Mouse (Mus musculus): ENCODE results near the gene Zmym2. TPM values are rescaled to one million over a fixed set of nuclear protein-coding genes. Genes with fewer than 3 reads are reported as not detected.

Zmym2 gene
- polyA plus RNA-seq, 1 experiment from 2014 or later = 7.8 TPM

- no peaks in the 10 kb centered on the region for H3K4me1 ChIP-seq (replicated peaks; ENCODE audit: control insufficient read depth, insufficient read depth, low read length)
- 44% methylated on average over 8 of the region's 8 CpGs for WGBS
- H3K9me3 ChIP-seq (ENCODE audit: control insufficient read depth) = no peaks in the 10 kb centered on the region
- H3K36me3 ChIP-seq (ENCODE audit: control insufficient read depth, insufficient read depth) = no peaks in the 10 kb centered on the region
- no peak overlapping the region for H3K4me2 ChIP-seq (replicated peaks; ENCODE audit: low read depth)
- no peak for TF ChIP-seq CTCF (IDR thresholded peaks at IDR 0.05; ENCODE audit: low read depth)
- H3K9ac ChIP-seq (ENCODE audit: low read depth, low read length) = no peak overlapping the region
- ATAC-seq = no peak
- H3K27me3 ChIP-seq (replicated peaks; ENCODE audit: control insufficient read depth, insufficient read depth, low read length) = no peaks in the 10 kb centered on the region
- H3K27ac ChIP-seq (ENCODE audit: low read depth, low read length) = no peak overlapping the region
- no peak overlapping the region for H3K4me3 ChIP-seq (ENCODE audit: low read depth, low read length)
Measured at GRCm38 (mm10) chr14:56978045-56978655, 91.7 kb downstream of the Zmym2 start.

- no peak for TF ChIP-seq CTCF (IDR thresholded peaks at IDR 0.05; ENCODE audit: low read depth)
- WGBS = 52% methylated on average over 4 of the region's 4 CpGs
- H3K27ac ChIP-seq (ENCODE audit: low read depth, low read length) = no peak overlapping the region
- no peak for ATAC-seq
- H3K4me2 ChIP-seq (replicated peaks; ENCODE audit: low read depth) = no peak overlapping the region
- no peaks in the 10 kb centered on the region for H3K9me3 ChIP-seq (ENCODE audit: control insufficient read depth)
- H3K27me3 ChIP-seq (replicated peaks; ENCODE audit: control insufficient read depth, insufficient read depth, low read length) = no peaks in the 10 kb centered on the region
- H3K4me1 ChIP-seq (replicated peaks; ENCODE audit: control insufficient read depth, insufficient read depth, low read length) = no peaks in the 10 kb centered on the region
- no peak overlapping the region for H3K4me3 ChIP-seq (ENCODE audit: low read depth, low read length)
- no peak overlapping the region for H3K9ac ChIP-seq (ENCODE audit: low read depth, low read length)
- H3K36me3 ChIP-seq (ENCODE audit: control insufficient read depth, insufficient read depth) = no peaks in the 10 kb centered on the region
Measured at GRCm38 (mm10) chr14:56988621-56989020, 102.2 kb downstream of the Zmym2 start.

Other genes starting within 250 kb of the Zmym2 start
- gene Mphosph8, start 218.4 kb upstream of the Zmym2 start, polyA plus RNA-seq (2015; fragmentation: Nextera tagmentation; extraction: Ambion mirVana) = 18.9 and 23.5 TPM in 2 replicates
- gene Pspc1, start 108.3 kb upstream of the Zmym2 start, polyA plus RNA-seq (2015; fragmentation: Nextera tagmentation; extraction: Ambion mirVana) = 11.1 and 11.5 TPM in 2 replicates
- gene Zmym5, start 74.9 kb upstream of the Zmym2 start, polyA plus RNA-seq (2015; fragmentation: Nextera tagmentation; extraction: Ambion mirVana) = 14.7 and 15.3 TPM in 2 replicates
- gene Gja3, start 171.4 kb downstream of the Zmym2 start, polyA plus RNA-seq (2015; fragmentation: Nextera tagmentation; extraction: Ambion mirVana) = 0.09 and 0.13 TPM in 2 replicates
- 50.0 and 53.4 TPM in 2 replicates for gene Gjb2, start 218.0 kb downstream of the Zmym2 start, polyA plus RNA-seq (2015; fragmentation: Nextera tagmentation; extraction: Ambion mirVana)
- 0.13 and 0.20 TPM in 2 replicates for gene Gm4491, start 229.2 kb downstream of the Zmym2 start, polyA plus RNA-seq (2015; fragmentation: Nextera tagmentation; extraction: Ambion mirVana)
- 0.33 and 0.63 TPM in 2 replicates for gene Gjb6, start 247.0 kb downstream of the Zmym2 start, polyA plus RNA-seq (2015; fragmentation: Nextera tagmentation; extraction: Ambion mirVana)